Mouse (Mus musculus): ENCODE data around the gene Trak1.

GRCm38 (mm10) chr9:121393104-121393503 lies 95.8 kb downstream of the Trak1 start:
- TF ChIP-seq FLI1 (IDR thresholded peaks at IDR 0.05; ENCODE audit: low read length) (no peak), GATA1 (IDR thresholded peaks at IDR 0.05; ENCODE audit: borderline replicate concordance, low read length) (no peak)

Measured in megakaryocyte, embryonic 14.5 days (primary cell).